Mouse (Mus musculus): ENCODE results near the gene Arel1.

Arel1 gene

GRCm38 (mm10) chr12:84907024-84907626 is 63.6 kb downstream of the Arel1 start:
- DNase-seq (ENCODE audit: low spot score in 2 of 2): no peak

- DNase-seq (ENCODE audit: low spot score in 2 of 2): no peak
These were observed 66.3 kb downstream of the Arel1 start for GRCm38 (mm10) chr12:84904399-84904798.

DNA sequence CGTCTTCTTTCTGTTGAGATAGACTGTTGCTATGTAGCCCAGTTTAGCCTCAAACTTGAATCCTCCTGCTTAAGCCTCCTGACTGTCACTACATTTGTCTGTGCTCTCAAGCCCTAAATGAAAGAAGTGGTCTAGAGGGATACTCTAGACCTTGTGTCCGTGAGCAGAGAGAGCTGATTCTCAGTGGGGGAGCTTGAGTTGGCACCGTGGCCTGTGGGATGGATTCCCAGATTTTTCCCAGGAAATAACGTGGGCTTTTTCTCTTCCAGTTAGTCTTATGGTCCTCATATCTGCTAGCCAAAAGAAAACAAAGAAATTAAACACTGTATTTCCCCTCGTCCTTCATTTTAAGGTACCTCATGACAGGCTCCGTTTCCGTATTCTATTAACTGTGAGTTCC is 70.4 kb downstream of the Arel1 start:
- DNase-seq (ENCODE audit: low spot score in 2 of 2): no peak

- no peak for DNase-seq (ENCODE audit: low spot score in 2 of 2)
These were observed 73.4 kb downstream of the Arel1 start for GRCm38 (mm10) chr12:84897322-84897721.

DNA sequence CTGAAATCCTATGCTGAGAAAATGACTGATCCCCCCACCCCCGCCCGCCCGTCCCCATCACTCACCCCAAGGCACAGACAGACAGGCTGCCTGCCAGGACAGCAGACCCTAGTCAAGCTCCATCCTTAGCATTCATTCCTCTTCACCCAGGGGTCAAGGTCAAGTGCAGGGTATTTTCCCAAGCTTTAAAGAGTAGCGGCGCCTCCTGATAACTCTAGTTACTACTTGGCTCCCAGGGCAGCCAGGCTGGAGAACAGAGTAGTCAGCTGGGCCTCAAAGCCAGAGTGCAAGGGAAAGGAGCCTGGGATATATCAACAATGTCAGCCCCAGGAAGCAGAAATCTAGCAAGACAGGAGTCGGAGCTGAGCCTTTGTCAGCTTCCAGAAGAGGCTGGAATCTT is 74.5 kb downstream of the Arel1 start:
- DNase-seq (ENCODE audit: low spot score in 2 of 2): no peak

- DNase-seq (ENCODE audit: low spot score in 2 of 2): no peak
These were observed 76.8 kb downstream of the Arel1 start for GRCm38 (mm10) chr12:84893648-84894628.

- DNase-seq (ENCODE audit: low spot score in 2 of 2): no peak
These were observed 80.4 kb downstream of the Arel1 start for GRCm38 (mm10) chr12:84890289-84890688.

GRCm38 (mm10) chr12:84885107-84885876 is 85.4 kb downstream of the Arel1 start:
- DNase-seq (ENCODE audit: low spot score in 2 of 2): no peak

DNA sequence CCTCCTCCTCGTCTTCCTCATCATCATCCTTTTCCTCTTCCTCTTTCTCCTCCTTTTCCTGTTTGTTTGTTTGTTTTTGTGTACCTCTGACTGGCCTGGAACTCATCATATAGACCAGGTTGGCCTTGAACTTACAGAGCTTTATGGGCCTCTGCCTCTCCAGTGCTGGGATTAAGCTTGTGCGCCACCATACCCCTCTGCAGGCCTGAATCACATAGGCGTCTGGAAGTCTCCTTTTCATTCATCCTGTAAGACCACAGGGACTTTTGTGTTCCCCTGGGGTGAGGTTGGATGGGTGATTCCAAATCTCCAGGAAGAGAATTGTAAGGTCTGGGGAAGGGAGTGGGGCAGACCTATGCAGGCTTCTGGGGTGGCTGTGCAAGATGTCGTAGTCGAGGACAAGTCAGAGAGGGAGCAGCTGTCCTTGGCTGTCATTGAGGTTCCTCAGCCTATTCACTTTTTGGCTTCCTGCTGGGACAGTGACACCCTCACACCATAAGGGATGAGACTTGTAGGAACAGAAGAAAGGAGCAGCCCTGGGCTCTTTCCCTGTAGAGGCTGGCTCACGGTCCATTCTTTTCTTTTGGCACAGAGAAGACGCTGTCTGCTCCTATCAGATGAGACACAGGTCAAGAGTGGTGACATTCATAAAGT is 86.2 kb downstream of the Arel1 start:
- DNase-seq (ENCODE audit: low spot score in 2 of 2): no peak

DNA sequence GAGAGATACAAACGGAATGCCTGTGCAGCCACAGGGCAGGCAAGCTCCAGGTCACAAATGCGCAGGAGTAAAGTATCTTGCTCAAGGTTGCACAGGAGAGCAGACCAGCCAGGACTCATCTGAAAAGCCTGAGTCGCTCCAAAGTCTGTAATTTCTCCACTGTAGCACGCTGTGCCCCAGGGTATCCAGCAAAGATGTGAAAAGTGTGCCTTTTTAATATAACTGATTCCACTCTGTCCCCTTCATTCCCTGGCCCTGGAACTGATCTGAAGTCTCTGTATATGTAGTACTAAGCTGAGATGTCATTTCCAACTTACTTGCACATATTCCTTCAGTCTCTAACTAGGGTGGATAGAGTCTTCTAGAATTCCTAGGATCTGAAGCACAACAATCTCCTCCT is 87.9 kb downstream of the Arel1 start:
- no peak for DNase-seq (ENCODE audit: low spot score in 2 of 2)

GRCm38 (mm10) chr12:84880091-84880490 is 90.6 kb downstream of the Arel1 start:
- DNase-seq (ENCODE audit: low spot score in 2 of 2): no peak

- peak in 1 of 2 experiments; percentile 54 for DNase-seq (ENCODE audit: low spot score in 2 of 2)
These were observed 94.1 kb downstream of the Arel1 start, which contains the start of gene Ltbp2 for GRCm38 (mm10) chr12:84876481-84877121. Ltbp2 (minus strand) TSS chr12:84876532.

DNA sequence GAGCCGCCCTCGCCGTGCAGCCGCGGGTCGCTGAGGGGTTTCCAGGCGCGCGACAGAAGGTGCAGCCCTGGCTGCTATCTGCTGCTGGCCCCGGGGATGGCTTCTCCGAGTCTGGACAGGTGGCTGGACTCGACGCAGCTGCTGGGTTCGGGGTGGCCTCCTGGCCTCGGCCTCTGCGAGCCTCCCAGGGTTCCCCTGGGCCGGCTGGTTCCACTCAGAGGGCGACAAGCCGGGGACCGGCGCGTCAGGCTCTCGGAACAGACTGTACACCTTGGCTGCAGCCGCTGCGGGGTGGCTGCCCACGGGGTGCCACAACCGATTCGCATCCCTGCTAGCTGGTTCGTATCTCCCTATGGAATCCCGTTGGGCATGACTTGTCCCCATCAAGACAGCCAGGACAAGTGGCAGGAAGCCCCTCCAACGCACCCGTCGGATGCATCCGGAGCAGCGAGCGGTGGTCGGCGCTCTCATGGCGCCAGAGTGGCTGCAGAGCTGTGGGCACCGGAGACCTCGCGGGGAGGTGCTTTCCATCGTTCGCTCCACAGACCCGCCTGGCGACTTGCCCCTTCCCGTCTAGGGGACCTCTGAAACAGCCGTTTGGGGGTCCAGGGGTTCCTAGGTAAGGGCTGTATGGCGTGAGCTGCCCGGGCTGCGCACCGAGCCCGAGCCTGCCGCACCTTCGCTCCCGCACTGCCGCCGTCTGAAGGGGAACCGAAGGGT is 94.8 kb downstream of the Arel1 start:
- DNase-seq (ENCODE audit: low spot score in 2 of 2): no peak

GRCm38 (mm10) chr12:84873434-84873833 is 97.3 kb downstream of the Arel1 start:
- DNase-seq (ENCODE audit: low spot score in 2 of 2): no peak

DNA sequence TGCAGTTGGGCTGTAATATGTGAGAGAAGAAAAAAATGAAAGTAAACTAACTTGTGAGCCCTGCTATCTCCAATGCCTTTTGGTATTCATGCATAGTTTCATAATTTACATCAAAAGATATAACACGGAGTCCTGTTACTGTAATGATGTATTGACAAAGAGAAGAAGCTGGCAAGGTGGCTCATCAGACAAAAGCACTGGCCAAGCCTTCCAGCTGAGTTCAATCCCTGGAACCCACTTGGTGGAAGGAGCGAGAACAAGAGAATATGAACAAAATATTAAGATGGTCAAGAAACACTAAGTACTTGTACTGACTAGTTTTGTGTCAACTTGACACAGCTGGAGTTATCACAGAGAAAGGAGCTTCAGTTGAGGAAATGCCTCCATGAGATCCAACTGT is 98.4 kb downstream of the Arel1 start:
- DNase-seq (ENCODE audit: low spot score in 2 of 2): no peak

All from left cerebral cortex, adult 9 months (tissue).